Mouse (Mus musculus) right cerebral cortex, adult 2 months (tissue): ENCODE data around the gene Sprr2e.

Source experiments
- DNase-seq, 2 experiments: peaks; one replicate each; pipeline ENCODE4 v3.0.0; 2021 to 2022; ENCODE audit warnings: low spot score in 2 of 2

The Sprr2e gene

GRCm38 (mm10) chr3:92351843-92352242, at the start of gene Sprr2e:
TSS of gene Sprr2e (plus strand) at chr3:92352143.
- DNase-seq = no peak

- DNase-seq = no peak
These were observed 44.5 kb upstream of the Sprr2e start for GRCm38 (mm10) chr3:92307406-92307805.

GRCm38 (mm10) chr3:92316320-92316719, 35.6 kb upstream of the Sprr2e start, which contains the start of gene Sprr2b:
TSS of gene Sprr2b (plus strand) at chr3:92316620.
- DNase-seq = no peak

GRCm38 (mm10) chr3:92317384-92317783, 34.6 kb upstream of the Sprr2e start:
- no peak for DNase-seq

- DNase-seq = no peak
These were observed 15.7 kb upstream of the Sprr2e start for GRCm38 (mm10) chr3:92336278-92336677.

GRCm38 (mm10) chr3:92338840-92339239, 13.1 kb upstream of the Sprr2e start, which contains the start of gene Sprr2d:
TSS of gene Sprr2d (plus strand) at chr3:92339140.
- no peak for DNase-seq

- no peak for DNase-seq
These were observed 9.7 kb downstream of the Sprr2e start for GRCm38 (mm10) chr3:92361619-92362018.

- DNase-seq = no peak
These were observed 12.9 kb downstream of the Sprr2e start, which contains the start of gene Sprr2f for GRCm38 (mm10) chr3:92364887-92365286. TSS of gene Sprr2f (plus strand) at chr3:92365187.

- no peak for DNase-seq
These were observed 21.7 kb downstream of the Sprr2e start for GRCm38 (mm10) chr3:92373613-92374012.

- no peak for DNase-seq
These were observed 33.4 kb downstream of the Sprr2e start, which contains the start of gene Sprr2h for GRCm38 (mm10) chr3:92385385-92385784. TSS of gene Sprr2h (plus strand) at chr3:92385685.

- no peak for DNase-seq
These were observed 42.4 kb downstream of the Sprr2e start for GRCm38 (mm10) chr3:92394301-92394700.
